Mouse (Mus musculus) forebrain, embryonic 14.5 days (tissue): ENCODE measurements at regions not wholly inside any gene's neighbourhood (a gene's known extent, or its start where the extent isn't known, plus 50 kb on each side); places are given as distances from the start of the nearest gene placed in this dataset.
A peak's percentile ranks its signal among the peaks of the same experiment; 100 is the strongest.

ENCODE experiments used
- ATAC-seq: fragments of 200-750 bp; cut with Nextera tagmentation; 2 replicates; pipeline ENCODE4 v1.8.0; 2017; ENCODE audit warnings: mild to moderate bottlenecking, moderate library complexity
- DNase-seq: peaks from one replicate; pipeline ENCODE4 v3.0.0-alpha.2; 2015; ENCODE audit warnings: low spot score
- H3K27ac ChIP-seq: fragments of 300-500 bp; sonication (generic); 2 replicates; pipeline ENCODE4 v1.5.1; 2014; ENCODE audit warnings: low read depth, mild to moderate bottlenecking, control low read depth, low read length, moderate library complexity
- H3K27me3 ChIP-seq: fragments of 300-500 bp; sonication (generic); replicated peaks from 2 replicates; pipeline ENCODE4 v1.6.1; 2014; ENCODE audit warnings: low read length, control low read depth, mixed read lengths; ENCODE audit not compliant: control insufficient read depth, insufficient read depth
- H3K36me3 ChIP-seq: fragments of 300-500 bp; sonication (generic); 2 replicates; pipeline ENCODE4 v1.6.1; 2014; ENCODE audit warnings: low read length, control low read depth; ENCODE audit not compliant: control insufficient read depth, insufficient read depth
- H3K4me1 ChIP-seq: fragments of 300-500 bp; sonication (generic); 2 replicates; pipeline ENCODE4 v1.6.1; 2014; ENCODE audit warnings: antibody characterized with exemption, low read length, control low read depth; ENCODE audit not compliant: control insufficient read depth, insufficient read depth
- H3K4me2 ChIP-seq: fragments of 300-500 bp; sonication (generic); 2 replicates; pipeline ENCODE4 v1.6.1; 2014; ENCODE audit warnings: mild to moderate bottlenecking, control low read depth, low read length
- H3K4me3 ChIP-seq: fragments of 300-500 bp; sonication (generic); 2 replicates; pipeline ENCODE4 v1.5.1; 2014; ENCODE audit warnings: low read depth, low read length, control low read depth
- H3K9ac ChIP-seq: fragments of 300-500 bp; sonication (generic); 2 replicates; pipeline ENCODE4 v1.6.1; 2014; ENCODE audit warnings: mild to moderate bottlenecking, low read length, control low read depth, moderate library complexity
- H3K9me3 ChIP-seq: fragments of 300-500 bp; sonication (generic); replicated peaks from 2 replicates; pipeline ENCODE4 v1.6.1; 2016; ENCODE audit warnings: low read length, control low read depth, mixed read lengths; ENCODE audit not compliant: control insufficient read depth
- WGBS: fragments of 180-500 bp; shearing (Covaris S2); extraction: QIAGEN DNeasy Blood & Tissue Kit; methylation state at CpG from one replicate; pipeline ENCODE4 v1.1.7; 2014; 5-methylcytosine and 5-hydroxymethylcytosine counted together

DNA sequence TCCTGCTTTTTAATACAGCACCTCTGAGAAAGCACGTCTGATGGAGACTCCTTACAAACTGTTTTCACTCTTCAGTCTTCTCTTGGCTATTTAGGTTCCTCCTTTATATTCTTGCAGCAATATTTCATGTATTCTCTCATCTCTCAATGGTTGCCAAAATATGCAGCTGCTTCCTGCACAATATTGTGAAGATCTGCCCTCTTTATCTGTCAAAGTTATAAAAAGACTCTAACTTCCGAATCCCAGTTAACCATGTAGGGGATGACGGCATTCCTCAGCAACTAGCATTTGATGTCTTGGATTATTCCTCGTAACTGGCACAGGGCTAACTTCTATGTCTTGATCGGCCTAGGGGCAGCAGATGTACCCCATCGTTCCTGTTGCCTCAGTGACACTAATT lies 102.8 kb upstream of the 4933402D24Rik start:
- H3K27me3 ChIP-seq, result no peaks in the 10 kb centered on the region
- ATAC-seq (no peak), DNase-seq (no peak)
- H3K9ac ChIP-seq, result no peak overlapping the region
- H3K4me1 ChIP-seq, result no peaks in the 10 kb centered on the region
- H3K9me3 ChIP-seq, result no peaks in the 10 kb centered on the region
- WGBS, result 85% methylated on average over 6 of the region's 6 CpGs
- no peaks in the 10 kb centered on the region for H3K36me3 ChIP-seq
- no peak overlapping the region for H3K4me3 ChIP-seq
- no peak overlapping the region for H3K27ac ChIP-seq
- H3K4me2 ChIP-seq, result no peak overlapping the region

- H3K9me3 ChIP-seq, result no peaks in the 10 kb centered on the region
- H3K9ac ChIP-seq, result no peak overlapping the region
- no peak overlapping the region for H3K4me3 ChIP-seq
- H3K4me2 ChIP-seq, result no peak overlapping the region
- ATAC-seq, result no peak
- no peaks in the 10 kb centered on the region for H3K36me3 ChIP-seq
- H3K27ac ChIP-seq, result no peak overlapping the region
- no peak for DNase-seq
- H3K4me1 ChIP-seq, result no peaks in the 10 kb centered on the region
- H3K27me3 ChIP-seq, result no peaks in the 10 kb centered on the region
- WGBS, result 96% methylated on average over 2 of the region's 2 CpGs
Measured at GRCm38 (mm10) chr1:63869342-63869741, 100.3 kb upstream of the 4933402D24Rik start.

DNA sequence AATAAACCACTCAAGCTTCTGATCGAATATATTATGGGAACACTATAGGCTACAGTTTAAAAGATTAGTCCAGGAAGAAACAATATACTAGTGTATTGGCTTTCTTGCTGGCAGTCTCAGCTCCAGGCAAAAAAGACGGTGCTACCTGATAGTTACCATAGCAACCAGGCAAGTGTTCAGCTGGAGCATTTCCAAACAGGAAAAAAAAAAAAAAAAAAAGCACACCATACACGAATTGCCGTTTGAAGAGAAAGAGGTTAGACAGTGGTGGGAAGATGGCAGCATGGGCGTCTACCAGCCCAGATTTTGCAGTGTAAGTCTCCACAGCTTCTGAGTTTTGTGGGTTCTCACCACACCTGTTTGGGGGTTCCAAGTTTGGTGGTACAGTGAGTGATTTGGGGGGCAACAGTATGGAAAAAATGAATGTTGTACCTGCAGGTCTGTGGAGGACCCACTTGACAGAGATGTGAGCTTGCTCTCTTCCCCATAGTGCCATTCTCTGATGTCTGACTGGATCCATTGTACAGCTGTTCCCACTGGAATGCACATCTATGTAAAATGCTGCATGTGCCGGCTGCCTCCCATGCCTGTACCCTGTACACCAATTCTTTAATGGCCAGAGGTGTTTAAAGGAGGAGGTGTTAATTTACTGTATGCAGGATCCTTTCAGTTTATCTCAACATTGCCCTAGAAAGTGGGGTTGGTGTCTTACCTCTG lies 89.0 kb upstream of the 4933402D24Rik start:
- Histone ChIP-seq H3K9me3 (no peaks in the 10 kb centered on the region), H3K27ac (peak overlapping the region; percentile 60), H3K27me3 (no peaks in the 10 kb centered on the region), H3K36me3 (no peaks in the 10 kb centered on the region), H3K4me1 (peaks cover 12% of the 10 kb centered on the region), H3K4me2 (no peak overlapping the region), H3K4me3 (no peak overlapping the region), H3K9ac (no peak overlapping the region)
- DNase-seq, result peak; percentile 77
- 29% methylated on average over 6 of the region's 6 CpGs for WGBS
- peak; percentile 66 for ATAC-seq

GRCm38 (mm10) chr1:63857468-63857867 lies 88.4 kb upstream of the 4933402D24Rik start:
- no peak overlapping the region for H3K9ac ChIP-seq
- peaks cover 12% of the 10 kb centered on the region for H3K4me1 ChIP-seq
- no peak overlapping the region for H3K4me2 ChIP-seq
- 53% methylated on average over 5 of the region's 5 CpGs for WGBS
- no peaks in the 10 kb centered on the region for H3K27me3 ChIP-seq
- H3K27ac ChIP-seq, result peak overlapping the region; percentile 60; the same call in 1 of the 2 replicates
- DNase-seq, result peak; percentile 37
- no peak for ATAC-seq
- no peak overlapping the region for H3K4me3 ChIP-seq
- H3K9me3 ChIP-seq, result no peaks in the 10 kb centered on the region
- H3K36me3 ChIP-seq, result no peaks in the 10 kb centered on the region

DNA sequence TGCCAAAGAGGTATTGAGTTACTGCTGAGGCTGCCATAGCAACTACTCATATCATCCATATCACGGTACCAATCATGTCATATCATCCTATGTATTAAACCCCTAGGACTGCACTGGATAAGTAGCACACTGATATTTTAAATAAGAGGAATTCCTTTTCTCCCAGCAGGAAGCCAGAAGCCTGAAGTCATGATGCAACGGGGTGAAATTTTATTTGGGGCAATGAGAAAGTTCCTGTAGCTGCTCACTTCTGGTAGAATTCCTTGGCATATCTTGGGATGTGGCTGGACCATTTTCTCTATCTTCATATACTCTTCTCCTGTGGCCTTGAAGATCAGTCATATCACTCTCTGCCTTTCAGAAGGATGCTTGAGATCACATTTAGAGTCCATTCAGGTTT lies 87.3 kb upstream of the 4933402D24Rik start:
- ATAC-seq (no peak), DNase-seq (no peak)
- Histone ChIP-seq H3K9me3 (no peaks in the 10 kb centered on the region), H3K27me3 (no peaks in the 10 kb centered on the region), H3K27ac (no peak overlapping the region), H3K4me2 (no peak overlapping the region), H3K9ac (no peak overlapping the region), H3K36me3 (no peaks in the 10 kb centered on the region), H3K4me3 (no peak overlapping the region), H3K4me1 (peaks cover 12% of the 10 kb centered on the region)
- WGBS, result 89% methylated on average over 2 of the region's 2 CpGs

DNA sequence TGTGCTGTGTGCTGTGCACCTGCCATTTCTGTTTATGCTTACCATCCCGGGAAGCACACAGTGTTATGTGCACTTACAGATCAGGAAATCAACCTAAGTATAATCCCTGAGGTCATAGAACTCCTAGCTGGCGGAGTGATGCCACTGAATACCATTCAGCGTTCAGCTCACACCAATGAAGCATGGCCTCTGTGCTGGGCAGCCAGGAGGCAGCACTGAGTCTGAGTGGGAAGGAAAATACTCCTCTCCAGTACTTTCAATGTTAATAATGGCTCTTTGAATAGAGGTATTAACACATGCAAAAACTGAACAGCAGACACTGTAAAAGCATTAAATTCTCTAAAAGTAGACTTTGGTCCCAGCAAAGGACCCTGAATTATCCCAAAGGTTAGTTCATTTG lies 85.7 kb upstream of the 4933402D24Rik start:
- DNase-seq, result no peak
- no peak for ATAC-seq
- 56% methylated on average over 3 of the region's 3 CpGs for WGBS
- no peak overlapping the region for H3K4me3 ChIP-seq
- H3K27me3 ChIP-seq, result no peaks in the 10 kb centered on the region
- H3K4me1 ChIP-seq, result peaks cover 16% of the 10 kb centered on the region
- H3K9me3 ChIP-seq, result no peaks in the 10 kb centered on the region
- no peak overlapping the region for H3K4me2 ChIP-seq
- H3K9ac ChIP-seq, result no peak overlapping the region
- no peak overlapping the region for H3K27ac ChIP-seq
- no peaks in the 10 kb centered on the region for H3K36me3 ChIP-seq

- H3K9me3 ChIP-seq, result no peaks in the 10 kb centered on the region
- DNase-seq (peak; percentile 72), ATAC-seq (0 out of 2 replicates have a peak, but pooled peaks have one; percentile 52)
- H3K9ac ChIP-seq, result no peak overlapping the region
- H3K4me1 ChIP-seq, result 0 out of 2 replicates have a peak, but pooled peaks cover 5% of the 10 kb centered on the region
- WGBS, result 52% methylated on average over 4 of the region's 4 CpGs
- no peaks in the 10 kb centered on the region for H3K36me3 ChIP-seq
- no peak overlapping the region for H3K27ac ChIP-seq
- no peak overlapping the region for H3K4me3 ChIP-seq
- no peaks in the 10 kb centered on the region for H3K27me3 ChIP-seq
- no peak overlapping the region for H3K4me2 ChIP-seq
Measured at GRCm38 (mm10) chr1:63851476-63852094, 82.5 kb upstream of the 4933402D24Rik start.

DNA sequence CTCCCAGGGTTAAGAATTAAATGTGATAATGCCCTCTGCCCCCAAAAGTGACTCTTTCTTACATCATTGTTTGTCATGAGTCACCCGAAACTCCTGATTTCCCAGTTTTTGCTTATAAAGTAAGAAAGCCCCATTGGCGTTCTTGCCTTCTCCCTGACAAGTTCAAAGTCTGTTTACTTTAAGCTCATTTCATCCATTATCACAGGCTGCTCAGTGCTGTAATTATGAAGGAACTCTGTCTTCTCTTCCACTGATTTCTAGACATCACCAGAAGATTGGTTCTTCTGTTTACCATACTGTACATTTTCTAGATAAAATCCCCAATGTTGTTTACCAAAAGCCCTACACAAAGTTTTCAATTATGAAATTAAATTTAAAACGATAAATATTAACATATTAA lies 81.2 kb upstream of the 4933402D24Rik start:
- Histone ChIP-seq H3K4me3 (no peak overlapping the region), H3K4me1 (0 out of 2 replicates have a peak, but pooled peaks cover 5% of the 10 kb centered on the region), H3K9ac (no peak overlapping the region), H3K4me2 (no peak overlapping the region), H3K27me3 (no peaks in the 10 kb centered on the region), H3K9me3 (no peaks in the 10 kb centered on the region), H3K27ac (no peak overlapping the region), H3K36me3 (no peaks in the 10 kb centered on the region)
- DNase-seq, result no peak
- 87% methylated on average over 3 of the region's 3 CpGs for whole genome bisulfite sequencing
- ATAC-seq, result no peak

DNA sequence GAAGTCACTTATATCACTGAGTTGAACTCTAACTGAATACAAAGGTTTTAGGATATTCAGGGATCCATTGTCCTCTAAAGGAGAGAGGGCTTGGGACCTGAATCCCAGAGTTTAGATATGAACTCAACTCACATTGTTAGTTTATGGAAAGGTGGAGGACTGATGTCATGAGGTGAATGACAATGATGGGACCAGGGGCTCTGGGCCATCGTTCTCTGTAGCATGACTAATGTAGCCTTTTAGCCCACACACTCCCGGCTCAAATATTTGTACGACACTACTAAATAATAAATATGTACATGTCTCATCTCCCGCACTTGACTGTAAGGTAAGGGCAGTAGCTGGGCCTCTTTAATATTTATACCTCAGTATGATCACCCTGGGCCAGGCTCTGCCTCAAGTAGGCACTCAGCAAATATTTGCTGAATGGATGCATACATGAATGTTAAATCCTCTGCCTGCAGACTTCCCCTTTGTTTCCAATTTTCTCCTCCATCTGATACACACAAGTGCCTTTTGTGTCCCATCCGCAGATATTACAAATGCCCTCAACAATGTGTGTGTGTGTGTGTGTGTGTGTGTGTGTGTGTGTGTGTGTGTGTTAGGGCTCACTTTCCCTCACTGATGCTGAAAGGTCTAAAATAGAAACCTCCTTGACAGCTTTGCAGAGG lies 59.2 kb upstream of the 4933402D24Rik start:
- no peaks in the 10 kb centered on the region for H3K9me3 ChIP-seq
- no peaks in the 10 kb centered on the region for H3K36me3 ChIP-seq
- no peaks in the 10 kb centered on the region for H3K27me3 ChIP-seq
- no peak overlapping the region for H3K4me3 ChIP-seq
- ATAC-seq (peak; percentile 90), DNase-seq (peak; percentile 84)
- 25% methylated on average over 5 of the region's 5 CpGs for WGBS
- H3K4me1 ChIP-seq, result 0 out of 2 replicates have a peak, but pooled peaks cover 2% of the 10 kb centered on the region
- no peak overlapping the region for H3K9ac ChIP-seq
- H3K27ac ChIP-seq, result peak overlapping the region; percentile 58
- no peak overlapping the region for H3K4me2 ChIP-seq
